Mouse (Mus musculus) adrenal gland, adult 8-10 months (tissue): Measurements from ENCODE around the gene Myo19. TPM values are rescaled to one million over a fixed set of nuclear protein-coding genes. Genes with fewer than 3 reads are reported as not detected.

Experiments used
- DNase-seq: peaks from one replicate; pipeline ENCODE4 v3.0.0; 2022
- microRNA-seq, 2 experiments: library from miRNA; unstranded; fragments of <30 nt; microRNA quantifications; one replicate each; pipeline ENCODE4 v1.2.0; 2022
- total RNA-seq, 4 experiments: library from RNA; stranded (reverse); gene quantifications; 2 replicates each; pipeline ENCODE4 v1.2.4; 2022

Gene Myo19
- total RNA-seq, 4 experiments from 2014 or later, result 10.3 to 16.5 (median 14.3) TPM

- DNase-seq, result no peak
Observed at GRCm38 (mm10) chr11:84948114-84948513, 68.2 kb downstream of the Myo19 start.

GRCm38 (mm10) chr11:84948526-84948925, 68.6 kb downstream of the Myo19 start:
- DNase-seq, result no peak

GRCm38 (mm10) chr11:84952611-84953010, 72.7 kb downstream of the Myo19 start:
- DNase-seq, result no peak

GRCm38 (mm10) chr11:84956400-84956799, 76.5 kb downstream of the Myo19 start:
- no peak for DNase-seq

- DNase-seq, result no peak
Observed at GRCm38 (mm10) chr11:84957171-84957570, 77.2 kb downstream of the Myo19 start.

GRCm38 (mm10) chr11:84957591-84958270, 77.8 kb downstream of the Myo19 start, which contains the start of gene Car4:
Car4 (plus strand) TSS chr11:84957786.
- no peak for DNase-seq

- no peak for DNase-seq
Observed at GRCm38 (mm10) chr11:84958271-84958630, 78.3 kb downstream of the Myo19 start.

- no peak for DNase-seq
Observed at GRCm38 (mm10) chr11:84959181-84959580, 79.2 kb downstream of the Myo19 start.

- DNase-seq, result peak; percentile 7
Observed at GRCm38 (mm10) chr11:84959701-84960181, 79.8 kb downstream of the Myo19 start.

- DNase-seq, result no peak
Observed at GRCm38 (mm10) chr11:84960291-84960690, 80.3 kb downstream of the Myo19 start.

- no peak for DNase-seq
Observed at GRCm38 (mm10) chr11:84960780-84961179, 80.8 kb downstream of the Myo19 start.

Small RNA genes lying within 50 kb of the gene (microRNA-seq; reads per million reads assigned to microRNA genes)
- gene Gm23564, result 0 reads per million in 2 experiments

Other genes with a start within 250 kb of the Myo19 start
- 10 to 100 TPM; 21.6 to 24.4 (median 22.9) TPM for gene Mrm1, start 60.6 kb upstream of the Myo19 start, total RNA-seq
- gene Dhrs11, start 51.2 kb upstream of the Myo19 start, total RNA-seq, result 10 to 100 TPM; 45.7 to 58.0 (median 50.5) TPM
- gene Ggnbp2, start 9.3 kb upstream of the Myo19 start, total RNA-seq, result 10 to 100 TPM; 76.1 to 91.6 (median 86.8) TPM
- 10 to 100 TPM in 2 of 4 experiments, 1 to 10 TPM in 2; 8.4 to 11.1 (median 9.8) TPM for gene Pigw, start 137 bp downstream of the Myo19 start, total RNA-seq
- gene Znhit3, start 36.2 kb downstream of the Myo19 start, total RNA-seq, result 10 to 100 TPM in 3 of 4 experiments, 1 to 10 TPM in 1; 9.0 to 17.7 (median 15.3) TPM
- 1 to 10 TPM; 1.5 to 3.5 (median 2.3) TPM for gene Car4, start 77.6 kb downstream of the Myo19 start, total RNA-seq